Mouse (Mus musculus) effector memory CD4-positive, alpha-beta T cell, adult 7 months (primary cell): ENCODE results near the gene Stx1a. TPM values are rescaled to one million over a fixed set of nuclear protein-coding genes. Genes with fewer than 3 reads are reported as not detected.

ENCODE experiments used
- polyA plus RNA-seq: library from polyadenylated mRNA; unstranded; fragments of 100-300 nt; shearing (Covaris generic); gene quantifications from one replicate; pipeline ENCODE4 v1.2.1, GENCODE M21; 2017

Gene Stx1a
- polyA plus RNA-seq = 7.1 TPM

GRCm38 (mm10) chr5:135023344-135024173, at the start of gene Stx1a:
Stx1a (plus strand) TSS chr5:135023482.

GRCm38 (mm10) chr5:134985633-134986297, 37.5 kb upstream of the Stx1a start, which contains the start of gene Cldn3:
Cldn3 (plus strand) TSS chr5:134986214.

GRCm38 (mm10) chr5:135008671-135009589, 14.4 kb upstream of the Stx1a start, which contains the start of gene Abhd11:
Abhd11 (plus strand) TSS chr5:135009152.

GRCm38 (mm10) chr5:135063629-135064381, 40.5 kb downstream of the Stx1a start, which contains the start of gene Dnajc30:
Dnajc30 (plus strand) TSS chr5:135064202.

GRCm38 (mm10) chr5:135064909-135065446, 41.7 kb downstream of the Stx1a start, which contains the start of gene Bud23:
Bud23 (minus strand) TSS chr5:135064959.

GRCm38 (mm10) chr5:135077564-135078481, 54.5 kb downstream of the Stx1a start, which contains the start of gene Vps37d:
Vps37d (minus strand) TSS chr5:135078266.

DNA sequence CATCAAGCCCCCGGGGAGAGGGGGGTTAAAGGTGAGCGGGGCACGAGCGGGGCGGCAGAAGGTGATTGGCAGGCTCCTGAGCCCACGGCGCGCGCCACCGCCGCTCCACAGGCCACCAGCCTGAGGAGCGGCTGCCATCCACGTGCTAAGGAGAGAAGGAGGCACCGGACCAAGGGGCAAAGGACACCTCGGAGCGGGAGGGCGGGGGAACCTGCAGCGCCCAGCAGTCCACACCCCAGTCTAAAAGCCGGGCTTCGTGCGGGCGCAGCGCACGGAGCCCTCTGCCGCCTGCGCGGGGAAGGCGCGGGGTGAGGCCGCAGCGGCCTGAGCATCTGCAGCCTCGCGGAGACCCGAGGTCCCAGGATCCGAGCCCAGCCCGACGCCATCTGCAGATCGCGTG, 66.4 kb downstream of the Stx1a start, which contains the start of gene Mlxipl:
Mlxipl (plus strand) TSS at position 238 of the 400 bp plus-strand sequence.

Other genes with a start within 250 kb of the Stx1a start
- not detected for gene Tmem270, start 116.7 kb upstream of the Stx1a start, polyA plus RNA-seq
- not detected for gene Cldn13, start 108.0 kb upstream of the Stx1a start, polyA plus RNA-seq
- 5.6 TPM for gene Mettl27, start 91.1 kb upstream of the Stx1a start, polyA plus RNA-seq
- not detected for gene Cldn4, start 76.5 kb upstream of the Stx1a start, polyA plus RNA-seq
- not detected for gene Cldn3, start 37.3 kb upstream of the Stx1a start, polyA plus RNA-seq
- 74.8 TPM for gene Abhd11, start 14.3 kb upstream of the Stx1a start, polyA plus RNA-seq
- 9.6 TPM for gene Dnajc30, start 40.7 kb downstream of the Stx1a start, polyA plus RNA-seq
- 78.7 TPM for gene Bud23, start 41.5 kb downstream of the Stx1a start, polyA plus RNA-seq
- not detected for gene Vps37d, start 54.8 kb downstream of the Stx1a start, polyA plus RNA-seq
- gene Mlxipl, start 66.4 kb downstream of the Stx1a start, polyA plus RNA-seq = not detected
- gene Tbl2, start 126.2 kb downstream of the Stx1a start, polyA plus RNA-seq = 26.8 TPM
- gene Bcl7b, start 144.8 kb downstream of the Stx1a start, polyA plus RNA-seq = 125 TPM
- gene Baz1b, start 163.8 kb downstream of the Stx1a start, polyA plus RNA-seq = 41.6 TPM
- gene Fzd9, start 227.7 kb downstream of the Stx1a start, polyA plus RNA-seq = not detected